Mouse (Mus musculus) hindbrain, postnatal 0 days (tissue): ENCODE measurements around the gene Ets1. TPM values are rescaled to one million over a fixed set of nuclear protein-coding genes. Genes with fewer than 3 reads are reported as not detected.

ENCODE experiments used
- ATAC-seq: fragments of 200-750 bp; cut with Nextera tagmentation; 2 replicates; pipeline ENCODE4 v1.8.0; 2017; ENCODE audit warnings: mild to moderate bottlenecking, moderate TSS enrichment, moderate library complexity
- DNase-seq: peaks from one replicate; pipeline ENCODE4 v3.0.0-alpha.2; 2015; ENCODE audit warnings: low spot score
- H3K27ac ChIP-seq: fragments of 300-500 bp; sonication (generic); 2 replicates; pipeline ENCODE4 v1.5.1; 2014; ENCODE audit warnings: mild to moderate bottlenecking
- H3K27me3 ChIP-seq: fragments of 300-500 bp; sonication (generic); 2 replicates; pipeline ENCODE4 v1.6.1; 2014; ENCODE audit warnings: low read length, mixed read lengths; ENCODE audit not compliant: insufficient read depth
- H3K36me3 ChIP-seq: fragments of 300-500 bp; sonication (generic); 2 replicates; pipeline ENCODE4 v1.6.1; 2014; ENCODE audit warnings: low read length, mixed read lengths; ENCODE audit not compliant: insufficient read depth
- H3K4me1 ChIP-seq: fragments of 300-500 bp; sonication (generic); 2 replicates; pipeline ENCODE4 v1.6.1; 2014; ENCODE audit warnings: antibody characterized with exemption, low read length, mixed read lengths; ENCODE audit not compliant: insufficient read depth
- H3K4me2 ChIP-seq: fragments of 300-500 bp; sonication (generic); 2 replicates; pipeline ENCODE4 v1.6.1; 2014; ENCODE audit warnings: low read depth, mild to moderate bottlenecking, low read length, moderate library complexity, mixed read lengths
- H3K4me3 ChIP-seq: fragments of 300-500 bp; sonication (generic); 2 replicates; pipeline ENCODE4 v1.5.1; 2014; ENCODE audit warnings: low read length
- H3K9ac ChIP-seq: fragments of 300-500 bp; sonication (generic); replicated peaks from 2 replicates; pipeline ENCODE4 v1.6.1; 2014; ENCODE audit warnings: mild to moderate bottlenecking, low read length, moderate library complexity, mixed read lengths
- H3K9me3 ChIP-seq: fragments of 300-500 bp; sonication (generic); 2 replicates; pipeline ENCODE4 v1.6.1; 2016; ENCODE audit warnings: low read length, mixed read lengths
- CTCF ChIP-seq: IDR thresholded peaks from 2 replicates; pipeline ENCODE4 v1.5.1; 2016; ENCODE audit warnings: antibody characterized with exemption, control low read depth, low read depth
- WGBS: fragments of 180-500 bp; shearing (Covaris S2); extraction: QIAGEN DNeasy Blood & Tissue Kit; methylation state at CpG from one replicate; pipeline ENCODE4 v1.1.7; 2014; 5-methylcytosine and 5-hydroxymethylcytosine counted together
- polyA plus RNA-seq: library from polyadenylated mRNA; unstranded; fragments of >200 nt; fragmentation: Nextera tagmentation; extraction: Ambion mirVana; gene quantifications from 2 replicates; pipeline ENCODE4 v1.2.1, GENCODE M21; 2015
- total RNA-seq: library from RNA; depleted of rRNA; stranded (reverse); fragments of >200 nt; gene quantifications from 2 replicates; pipeline ENCODE4 v1.2.3, GENCODE M21; 2014

Ets1 gene
- total and polyA plus RNA-seq, 2 experiments from 2014 or later, result 9.9 to 14.0 TPM

GRCm38 (mm10) chr9:32608831-32609610 is 27.0 kb upstream of the Ets1 start:
- Histone ChIP-seq H3K9ac (no peak overlapping the region), H3K4me3 (no peak overlapping the region)
- ATAC-seq, result no peak

GRCm38 (mm10) chr9:32610218-32610617 is 25.8 kb upstream of the Ets1 start:
- H3K36me3 ChIP-seq, result no peaks in the 10 kb centered on the region
- H3K9me3 ChIP-seq, result no peaks in the 10 kb centered on the region
- H3K4me1 ChIP-seq, result no peaks in the 10 kb centered on the region
- H3K27me3 ChIP-seq, result no peaks in the 10 kb centered on the region
- H3K4me2 ChIP-seq, result no peak overlapping the region
- H3K4me3 ChIP-seq, result no peak overlapping the region
- no peak overlapping the region for H3K9ac ChIP-seq
- 77% methylated on average over 8 of the region's 8 CpGs for WGBS
- TF ChIP-seq CTCF, result no peak
- ATAC-seq (no peak), DNase-seq (no peak)
- H3K27ac ChIP-seq, result no peak overlapping the region

More at GRCm38 (mm10) chr9:32608831-32609610, 27.0 kb upstream of the Ets1 start:
- Histone ChIP-seq H3K36me3 (no peaks in the 10 kb centered on the region), H3K27ac (no peak overlapping the region), H3K9me3 (no peaks in the 10 kb centered on the region), H3K27me3 (no peaks in the 10 kb centered on the region), H3K4me2 (no peak overlapping the region), H3K4me1 (no peaks in the 10 kb centered on the region)
- TF ChIP-seq CTCF, result no peak
- no peak for DNase-seq
- WGBS, result 86% methylated on average over 10 of the region's 10 CpGs

GRCm38 (mm10) chr9:32610631-32611030 is 25.4 kb upstream of the Ets1 start:
- H3K27ac ChIP-seq, result no peak overlapping the region
- no peaks in the 10 kb centered on the region for H3K4me1 ChIP-seq
- no peak overlapping the region for H3K9ac ChIP-seq
- TF ChIP-seq CTCF, result no peak
- ATAC-seq, result no peak
- no peak overlapping the region for H3K4me3 ChIP-seq
- 64% methylated on average over 4 of the region's 4 CpGs for WGBS
- no peak overlapping the region for H3K4me2 ChIP-seq
- H3K9me3 ChIP-seq, result no peaks in the 10 kb centered on the region
- no peaks in the 10 kb centered on the region for H3K27me3 ChIP-seq
- no peak for DNase-seq
- no peaks in the 10 kb centered on the region for H3K36me3 ChIP-seq

- ATAC-seq (no peak), DNase-seq (no peak)
- Histone ChIP-seq H3K9me3 (no peaks in the 10 kb centered on the region), H3K27me3 (no peaks in the 10 kb centered on the region), H3K4me3 (no peak overlapping the region), H3K4me1 (no peaks in the 10 kb centered on the region), H3K4me2 (no peak overlapping the region), H3K9ac (no peak overlapping the region), H3K36me3 (no peaks in the 10 kb centered on the region), H3K27ac (no peak overlapping the region)
- 77% methylated on average over 4 of the region's 4 CpGs for WGBS
- no peak for TF ChIP-seq CTCF
Observed at GRCm38 (mm10) chr9:32611340-32611739, 24.7 kb upstream of the Ets1 start.

GRCm38 (mm10) chr9:32612426-32612825 is 23.6 kb upstream of the Ets1 start:
- Histone ChIP-seq H3K27ac (no peak overlapping the region), H3K27me3 (no peaks in the 10 kb centered on the region)

GRCm38 (mm10) chr9:32612861-32613421 is 23.1 kb upstream of the Ets1 start:
- H3K4me1 ChIP-seq, result no peaks in the 10 kb centered on the region
- no peak for ATAC-seq
- no peak for DNase-seq
- no peak for TF ChIP-seq CTCF
- no peak overlapping the region for H3K4me3 ChIP-seq
- H3K27ac ChIP-seq, result no peak overlapping the region
- WGBS, result 56% methylated on average over 6 of the region's 6 CpGs
- no peak overlapping the region for H3K9ac ChIP-seq
- H3K4me2 ChIP-seq, result no peak overlapping the region
- no peaks in the 10 kb centered on the region for H3K9me3 ChIP-seq
- no peaks in the 10 kb centered on the region for H3K27me3 ChIP-seq
- H3K36me3 ChIP-seq, result no peaks in the 10 kb centered on the region

More at GRCm38 (mm10) chr9:32612426-32612825, 23.6 kb upstream of the Ets1 start:
- no peak for TF ChIP-seq CTCF
- no peaks in the 10 kb centered on the region for H3K9me3 ChIP-seq
- DNase-seq (no peak), ATAC-seq (no peak)
- H3K4me3 ChIP-seq, result no peak overlapping the region
- no peaks in the 10 kb centered on the region for H3K4me1 ChIP-seq
- H3K4me2 ChIP-seq, result no peak overlapping the region
- 85% methylated on average over 5 of the region's 5 CpGs for WGBS
- no peak overlapping the region for H3K9ac ChIP-seq
- no peaks in the 10 kb centered on the region for H3K36me3 ChIP-seq

GRCm38 (mm10) chr9:32614191-32614590 is 21.8 kb upstream of the Ets1 start:
- Histone ChIP-seq H3K27ac (no peak overlapping the region), H3K9me3 (no peaks in the 10 kb centered on the region), H3K27me3 (no peaks in the 10 kb centered on the region), H3K36me3 (no peaks in the 10 kb centered on the region), H3K4me2 (no peak overlapping the region), H3K4me3 (no peak overlapping the region), H3K9ac (no peak overlapping the region), H3K4me1 (no peaks in the 10 kb centered on the region)
- ATAC-seq, result no peak
- no peak for TF ChIP-seq CTCF
- 94% methylated on average over 9 of the region's 9 CpGs for WGBS
- no peak for DNase-seq
